Mouse (Mus musculus) cerebellum, adult 2 months (tissue): ENCODE measurements at regions not wholly inside any gene's neighbourhood (a gene's known extent, or its start where the extent isn't known, plus 50 kb on each side); places are given as distances from the start of the nearest gene placed in this dataset.

Experiments used
- CTCF ChIP-seq: fragments of 200-500 bp; IDR thresholded peaks from 2 replicates; pipeline ENCODE4 v1.5.1; 2011; ENCODE audit warnings: low read depth, mild to moderate bottlenecking, control low read depth, low read length, moderate library complexity, borderline replicate concordance; ENCODE audit not compliant: insufficient read depth
- POLR2A ChIP-seq: fragments of 200-500 bp; IDR thresholded peaks from 2 replicates; pipeline ENCODE4 v1.6.1; 2011; ENCODE audit warnings: low read length, control low read depth, borderline replicate concordance; ENCODE audit not compliant: insufficient read depth

- no peak for TF ChIP-seq POLR2A
- no peak for TF ChIP-seq CTCF
Measured at GRCm38 (mm10) chr15:30122061-30122460, 50.3 kb upstream of the Ctnnd2 start.
